Mouse (Mus musculus) monocyte, adult 5-6 weeks (primary cell): ENCODE results near the gene Tgfb2. TPM values are rescaled to one million over a fixed set of nuclear protein-coding genes. Genes with fewer than 3 reads are reported as not detected.

Experiments used
- ATAC-seq: fragments of 153-309, 156-312 bp; replicated peaks from 2 replicates; pipeline ENCODE4 v1.8.0; 2017; ENCODE audit warnings: mild to moderate bottlenecking; ENCODE audit not compliant: low TSS enrichment, insufficient number of reproducible peaks, severe bottlenecking, poor library complexity, low FRiP score
- total RNA-seq: library from RNA; stranded (forward); fragments of 200-1000, 200-491, 200-594 nt; gene quantifications from 3 replicates; pipeline ENCODE4 v1.2.3, GENCODE M21; 2017

Gene Tgfb2
- 0.21 to 0.68 TPM (median 0.29 TPM) in 3 replicates for total RNA-seq

- ATAC-seq = no peak
These were observed at the start of gene Tgfb2 for GRCm38 (mm10) chr1:186705915-186706248. Gene Tgfb2 (minus strand): TSS chr1:186705989.

GRCm38 (mm10) chr1:186749675-186750283, 44.0 kb upstream of the Tgfb2 start:
- no peak for ATAC-seq

- ATAC-seq = peak; percentile 96
These were observed 43.2 kb upstream of the Tgfb2 start, which contains the start of gene Rrp15 for GRCm38 (mm10) chr1:186748724-186749653. Gene Rrp15 (minus strand): TSS chr1:186749358.

GRCm38 (mm10) chr1:186739828-186740227, 34.0 kb upstream of the Tgfb2 start:
- no peak for ATAC-seq

GRCm38 (mm10) chr1:186735537-186735936, 29.7 kb upstream of the Tgfb2 start:
- no peak for ATAC-seq

GRCm38 (mm10) chr1:186733052-186733451, 27.3 kb upstream of the Tgfb2 start:
- ATAC-seq = no peak

GRCm38 (mm10) chr1:186728778-186729177, 23.0 kb upstream of the Tgfb2 start:
- ATAC-seq = no peak

GRCm38 (mm10) chr1:186726117-186726516, 20.3 kb upstream of the Tgfb2 start:
- ATAC-seq = no peak

- no peak for ATAC-seq
These were observed 16.5 kb upstream of the Tgfb2 start for GRCm38 (mm10) chr1:186722299-186722698.

GRCm38 (mm10) chr1:186721846-186722245, 16.1 kb upstream of the Tgfb2 start:
- peak; percentile 89 for ATAC-seq

- no peak for ATAC-seq
These were observed 15.4 kb upstream of the Tgfb2 start for GRCm38 (mm10) chr1:186721166-186721565.

- ATAC-seq = no peak
These were observed 13.9 kb upstream of the Tgfb2 start for GRCm38 (mm10) chr1:186719708-186720107.

GRCm38 (mm10) chr1:186718881-186719280, 13.1 kb upstream of the Tgfb2 start:
- no peak for ATAC-seq

GRCm38 (mm10) chr1:186714980-186715896, 9.4 kb upstream of the Tgfb2 start:
- no peak for ATAC-seq

- ATAC-seq = no peak
These were observed 8.4 kb upstream of the Tgfb2 start for GRCm38 (mm10) chr1:186714215-186714614.

- ATAC-seq = no peak
These were observed 7.1 kb upstream of the Tgfb2 start for GRCm38 (mm10) chr1:186712802-186713471.

GRCm38 (mm10) chr1:186705203-186705914, 430 bp downstream of the Tgfb2 start:
- ATAC-seq = no peak
